9 mouse cellular contexts compared by ENCODE assay signal in genomic region chr5:50048960-50049359, GRCm38 (mm10). TPM values are rescaled to one million over a fixed set of nuclear protein-coding genes. Genes with fewer than 3 reads are reported as not detected.
A peak's percentile ranks its signal among the peaks of the same experiment; 100 is the strongest.
DNase-seq lines count a peak whose midpoint lies in the region; ATAC-seq and TF ChIP-seq lines count a peak whose summit lies in the region.
"Had no signal": no experiment of that assay in that cellular context is flagged by ENCODE, and none has a peak within 500 bp of the region (broad histone marks: within the 10 kb centered on the region; RNA-seq: fewer than 3 reads in every experiment).

No protein-coding gene starts in this region.

- H3K4me1 ChIP-seq in MEL (ENCODE audit: control insufficient read depth in 1 of 2, insufficient read depth in 2 of 2, low read length in 2 of 2), result no peaks in the 10 kb centered on the region
- H3K4me1 ChIP-seq in heart, embryonic 13.5 days, result peaks cover 63% of the 10 kb centered on the region
- peaks cover 5% of the 10 kb centered on the region; the same call in 1 of the 2 replicates for H3K4me1 ChIP-seq in lung, embryonic 14.5 days (ENCODE audit: insufficient read depth)

- H3K27me3 ChIP-seq in MEL (ENCODE audit: control insufficient read depth in 1 of 2, insufficient read depth in 2 of 2, low read length in 2 of 2), result no peaks in the 10 kb centered on the region
- no peaks in the 10 kb centered on the region for H3K27me3 ChIP-seq in heart, embryonic 13.5 days (replicated peaks)
- H3K27me3 ChIP-seq in lung, embryonic 14.5 days (ENCODE audit: insufficient read depth, low read length), result no peaks in the 10 kb centered on the region
- H3K27me3 ChIP-seq: midbrain, embryonic 15.5 days had no signal

- H3K4me2 ChIP-seq in heart, embryonic 13.5 days, result no peak overlapping the region
- H3K4me2 ChIP-seq in lung, embryonic 14.5 days, result no peak overlapping the region
- H3K4me2 ChIP-seq: midbrain, embryonic 15.5 days had no signal

- TF ChIP-seq POLR2A in MEL (IDR thresholded peaks at IDR 0.05; ENCODE audit: control insufficient read depth in 1 of 2, insufficient read depth in 1 of 2, low read depth in 1 of 2, low read length in 2 of 2, poor library complexity in 1 of 2), result no peak

- 31% methylated on average over 7 of the region's 7 CpGs for WGBS in heart, embryonic 13.5 days
- WGBS in lung, embryonic 14.5 days, result 52% methylated on average over 7 of the region's 7 CpGs

- H3K4me3 ChIP-seq in MEL (ENCODE audit: control insufficient read depth in 1 of 2, insufficient read depth in 1 of 2, low read depth in 2 of 2, low read length in 2 of 2), result no peak overlapping the region
- H3K4me3 ChIP-seq in heart, embryonic 13.5 days, result no peak overlapping the region
- no peak overlapping the region for H3K4me3 ChIP-seq in lung, embryonic 14.5 days (ENCODE audit: low read depth, low read length)
- H3K4me3 ChIP-seq: midbrain, embryonic 15.5 days had no signal

- TF ChIP-seq RAD21 in MEL (IDR thresholded peaks at IDR 0.05; ENCODE audit: low read depth, low read length), result no peak

- H3K9ac ChIP-seq in MEL (ENCODE audit: control insufficient read depth, low read depth, low read length, poor library complexity, severe bottlenecking), result no peak overlapping the region
- H3K9ac ChIP-seq in heart, embryonic 13.5 days, result no peak overlapping the region; the same call in 1 of the 2 replicates
- H3K9ac ChIP-seq in lung, embryonic 14.5 days, result no peak overlapping the region
- H3K9ac ChIP-seq: midbrain, embryonic 15.5 days had no signal

- no peaks in the 10 kb centered on the region for H3K9me3 ChIP-seq in MEL (replicated peaks; ENCODE audit: insufficient read depth, low read length)
- H3K9me3 ChIP-seq in heart, embryonic 13.5 days, result no peaks in the 10 kb centered on the region
- no peaks in the 10 kb centered on the region for H3K9me3 ChIP-seq in lung, embryonic 14.5 days (ENCODE audit: low read depth, low read length)
- H3K9me3 ChIP-seq: midbrain, embryonic 15.5 days had no signal

- no peak for TF ChIP-seq CTCF in MEL (IDR thresholded peaks at IDR 0.05 in 2 of 3, conservative IDR thresholded peaks at IDR 0.05 in 1 of 3; ENCODE audit: control insufficient read depth in 1 of 3, insufficient read depth in 1 of 3, low read depth in 2 of 3, low read length in 3 of 3, poor library complexity in 1 of 3, severe bottlenecking in 1 of 3)
- TF ChIP-seq CTCF in lung, embryonic 14.5 days (IDR thresholded peaks at IDR 0.05; ENCODE audit: low read depth), result no peak

- ATAC-seq in heart, embryonic 13.5 days (ENCODE audit: extremely low read depth, insufficient number of reproducible peaks, low FRiP score, low TSS enrichment), result no peak
- peak; percentile 48; the same call in 1 of the 2 replicates for ATAC-seq in lung, embryonic 14.5 days (ENCODE audit: insufficient read depth)

- DNase-seq in MEL (ENCODE audit: low read depth, low spot score) (peak; percentile 1), NIH3T3 (ENCODE audit: low read depth) (peak; percentile 55)
- no peak for DNase-seq in lung, embryonic 14.5 days
- DNase-seq in yolk sac, embryonic 10.5 days (ENCODE audit: low spot score), result no peak
- DNase-seq in thymus, postnatal 0 days (ENCODE audit: low spot score), result no peak
- DNase-seq in embryo, embryonic 9.5 days (ENCODE audit: extremely low spot score), result no peak
- DNase-seq in left cerebral cortex, adult 11 months (ENCODE audit: low spot score), result no peak

- H3K79me2 ChIP-seq in MEL (ENCODE audit: control insufficient read depth, insufficient read depth, low read length, poor library complexity), result no peaks in the 10 kb centered on the region

- H3K27ac ChIP-seq in MEL (ENCODE audit: control insufficient read depth, low read depth, low read length), result no peak overlapping the region
- 0 out of 2 replicates have a peak overlapping the region, but pooled peaks have one; percentile 15 for H3K27ac ChIP-seq in heart, embryonic 13.5 days (replicated peaks)
- no peak overlapping the region for H3K27ac ChIP-seq in lung, embryonic 14.5 days (ENCODE audit: low read depth)

- no peak for TF ChIP-seq EP300 in MEL (IDR thresholded peaks at IDR 0.05; ENCODE audit: low read depth in 1 of 2, low read length in 2 of 2)

- no peaks in the 10 kb centered on the region for H3K36me3 ChIP-seq in MEL (ENCODE audit: control insufficient read depth in 1 of 2, insufficient read depth in 2 of 2, low read length in 2 of 2)
- H3K36me3 ChIP-seq in heart, embryonic 13.5 days, result peaks cover 4% of the 10 kb centered on the region; the same call in 1 of the 2 replicates
- H3K36me3 ChIP-seq in lung, embryonic 14.5 days (ENCODE audit: insufficient read depth), result peaks cover 5% of the 10 kb centered on the region; the same call in 1 of the 2 replicates
- H3K36me3 ChIP-seq: midbrain, embryonic 15.5 days had no signal

TF ChIP-seq in MEL, 35 proteins besides CTCF, POLR2A, EP300 and RAD21:
- no peak for TF ChIP-seq RCOR1 (IDR thresholded peaks at IDR 0.05; ENCODE audit: low read depth, low read length)
- no peak for TF ChIP-seq MAZ (IDR thresholded peaks at IDR 0.05; ENCODE audit: low read depth, low read length)
- no peak for TF ChIP-seq ETS1 (IDR thresholded peaks at IDR 0.05; ENCODE audit: low read depth, low read length)
- no peak for TF ChIP-seq CHD1 (IDR thresholded peaks at IDR 0.05; ENCODE audit: low read depth, low read length)
- no peak for TF ChIP-seq ZNF384 (IDR thresholded peaks at IDR 0.05; ENCODE audit: low read depth, low read length)
- no peak for TF ChIP-seq E2F4 (IDR thresholded peaks at IDR 0.05; ENCODE audit: borderline replicate concordance, low read depth, low read length)
- no peak for TF ChIP-seq NELFE (IDR thresholded peaks at IDR 0.05; ENCODE audit: low read depth, low read length)
- TF ChIP-seq ZKSCAN1 (IDR thresholded peaks at IDR 0.05; ENCODE audit: low read depth, low read length), result no peak
- no peak for TF ChIP-seq USF1 (IDR thresholded peaks at IDR 0.05; ENCODE audit: low read depth, low read length)
- TF ChIP-seq GABPA (IDR thresholded peaks at IDR 0.05; ENCODE audit: low read depth, low read length), result no peak
- TF ChIP-seq BHLHE40 (IDR thresholded peaks at IDR 0.05; ENCODE audit: borderline replicate concordance, low read depth, low read length), result no peak
- no peak for TF ChIP-seq NRF1 (IDR thresholded peaks at IDR 0.05; ENCODE audit: insufficient read depth, low read depth, low read length, poor library complexity, severe bottlenecking)

RNA-seq across cellular contexts. Expression of gene Adgra3, which starts 9.8 kb away (rescaled TPM):
- not detected in 2 replicates for total RNA-seq in MEL (2012; rRNA removed)
- not detected for polyA plus RNA-seq in MEL (2012; ENCODE audit: insufficient read depth in 1 of 2, insufficient read length in 2 of 2, low read depth in 1 of 2, low replicate concordance in 2 of 2, missing spikeins in 1 of 2)
- 13.9 and 14.8 TPM in 2 replicates for polyA plus RNA-seq in heart, embryonic 13.5 days (2015; fragmentation: Nextera tagmentation; extraction: Ambion mirVana)
- polyA plus RNA-seq in lung, embryonic 14.5 days (2014; fragmentation: Nextera tagmentation; extraction: Ambion mirVana), result 44.9 and 45.5 TPM in 2 replicates
- polyA plus RNA-seq in thymus, postnatal 0 days (2015; fragmentation: Nextera tagmentation; extraction: Ambion mirVana), result 2.7 and 3.1 TPM in 2 replicates

Comparison
In these comparisons a context has a peak if more than half of its experiments do, and no peak if none do; other contexts are left out.
1. DNase-seq: peak in MEL (single experiment) and NIH3T3 (single experiment); none in lung, embryonic 14.5 days (single experiment), yolk sac, embryonic 10.5 days (single experiment), thymus, postnatal 0 days (single experiment), embryo, embryonic 9.5 days (single experiment) and left cerebral cortex, adult 11 months (single experiment).